Mouse (Mus musculus): ENCODE data around the gene Inpp5k. TPM values are rescaled to one million over a fixed set of nuclear protein-coding genes. Genes with fewer than 3 reads are reported as not detected.
"Not testable (repeated sequence)": the region's sequence is repeated elsewhere in the genome, so short reads cannot be mapped to it uniquely, and the experiment has no call there.

Gene Inpp5k
- polyA plus RNA-seq, 1 experiment from 2014 or later = 22.3 TPM

DNA sequence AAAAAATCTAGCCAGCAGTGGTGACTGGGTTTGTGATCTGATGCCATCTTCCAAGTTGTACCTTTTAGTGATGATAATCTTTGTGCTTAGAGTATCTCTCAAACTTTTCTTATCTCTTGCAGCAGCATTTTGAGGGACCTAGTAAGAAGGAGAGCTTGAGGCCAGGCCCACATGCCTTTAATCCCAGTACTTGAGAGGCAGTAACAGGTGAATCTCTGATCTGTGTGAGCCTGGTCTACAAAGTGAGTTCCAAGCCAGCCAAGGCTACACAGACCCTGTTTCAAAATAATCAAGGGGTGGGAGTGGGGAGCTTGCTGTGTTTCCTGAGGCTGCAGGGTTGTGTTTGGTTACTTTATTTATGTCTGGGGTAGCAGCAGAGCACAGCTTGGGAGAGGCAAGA is 60.3 kb downstream of the Inpp5k start:
- H3K36me3 ChIP-seq = peaks cover 39% of the 10 kb centered on the region
- ATAC-seq (ENCODE audit: insufficient number of reproducible peaks, low FRiP score, low TSS enrichment, low read depth) = no peak
- no peaks in the 10 kb centered on the region for H3K27me3 ChIP-seq
- H3K4me3 ChIP-seq = no peak overlapping the region
- H3K9me3 ChIP-seq = no peaks in the 10 kb centered on the region
- no peak overlapping the region for H3K4me2 ChIP-seq
- no peak overlapping the region for H3K9ac ChIP-seq
- peaks cover 4% of the 10 kb centered on the region for H3K4me1 ChIP-seq
- no peak overlapping the region for H3K27ac ChIP-seq

- Histone ChIP-seq H3K36me3 (peaks cover 64% of the 10 kb centered on the region), H3K9me3 (no peaks in the 10 kb centered on the region), H3K9ac (no peak overlapping the region), H3K27ac (no peak overlapping the region), H3K27me3 (no peaks in the 10 kb centered on the region), H3K4me2 (no peak overlapping the region), H3K4me1 (no peaks in the 10 kb centered on the region), H3K4me3 (no peak overlapping the region)
- WGBS = 92% methylated on average over 5 of the region's 5 CpGs
- no peak for ATAC-seq (ENCODE audit: insufficient number of reproducible peaks, low FRiP score, low TSS enrichment, low read depth)
Measured at GRCm38 (mm10) chr11:75693570-75693969, 62.8 kb downstream of the Inpp5k start.

DNA sequence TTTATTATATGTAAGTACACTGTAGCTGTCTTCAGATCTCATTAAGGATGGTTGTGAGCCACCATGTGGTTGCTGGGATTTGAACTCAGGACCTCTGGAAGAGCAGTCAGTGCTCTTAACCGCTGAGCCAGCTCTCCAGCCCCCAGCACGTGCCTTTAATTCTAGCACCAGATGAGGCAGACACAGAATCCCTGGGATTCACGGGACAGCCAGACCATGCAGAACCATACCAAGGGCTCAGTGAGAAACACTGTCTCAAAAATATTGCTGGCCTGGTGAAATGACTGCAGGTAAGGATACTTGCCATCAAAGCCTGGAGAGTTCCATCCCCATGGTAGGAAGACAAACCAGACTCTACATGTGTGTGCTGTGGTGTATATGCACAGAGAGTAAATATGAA is 66.7 kb downstream of the Inpp5k start:
- H3K27ac ChIP-seq; H3K27me3 ChIP-seq; H3K4me3 ChIP-seq; H3K4me2 ChIP-seq; ATAC-seq (ENCODE audit: insufficient number of reproducible peaks, low FRiP score, low TSS enrichment, low read depth); H3K9ac ChIP-seq; H3K9me3 ChIP-seq; H3K4me1 ChIP-seq: not testable (repeated sequence)
- WGBS = 92% methylated on average over 3 of the region's 3 CpGs
- peaks cover 80% of the 10 kb centered on the region for H3K36me3 ChIP-seq

Other genes starting within 250 kb of the Inpp5k start
- gene Serpinf1, start 208.3 kb upstream of the Inpp5k start, polyA plus RNA-seq (2015; fragmentation: Nextera tagmentation; extraction: Ambion mirVana) = 296 and 333 TPM in 2 replicates
- gene Serpinf2, start 191.4 kb upstream of the Inpp5k start, polyA plus RNA-seq (2015; fragmentation: Nextera tagmentation; extraction: Ambion mirVana) = 0.12 and 1.6 TPM in 2 replicates
- 5.8 and 6.5 TPM in 2 replicates for gene Wdr81, start 176.3 kb upstream of the Inpp5k start, polyA plus RNA-seq (2015; fragmentation: Nextera tagmentation; extraction: Ambion mirVana)
- gene Tlcd2, start 169.3 kb upstream of the Inpp5k start, polyA plus RNA-seq (2015; fragmentation: Nextera tagmentation; extraction: Ambion mirVana) = 28.2 and 30.8 TPM in 2 replicates
- 44.4 and 49.5 TPM in 2 replicates for gene Prpf8, start 144.2 kb upstream of the Inpp5k start, polyA plus RNA-seq (2015; fragmentation: Nextera tagmentation; extraction: Ambion mirVana)
- 0.45 and 0.73 TPM in 2 replicates for gene Rilp, start 120.9 kb upstream of the Inpp5k start, polyA plus RNA-seq (2015; fragmentation: Nextera tagmentation; extraction: Ambion mirVana)
- gene Scarf1, start 117.4 kb upstream of the Inpp5k start, polyA plus RNA-seq (2015; fragmentation: Nextera tagmentation; extraction: Ambion mirVana) = 7.1 and 8.2 TPM in 2 replicates
- gene Slc43a2, start 99.3 kb upstream of the Inpp5k start, polyA plus RNA-seq (2015; fragmentation: Nextera tagmentation; extraction: Ambion mirVana) = 2.6 and 3.6 TPM in 2 replicates
- gene Pitpna, start 42.9 kb upstream of the Inpp5k start, polyA plus RNA-seq (2015; fragmentation: Nextera tagmentation; extraction: Ambion mirVana) = 61.4 and 65.4 TPM in 2 replicates
- gene Myo1c, start 19.5 kb downstream of the Inpp5k start, polyA plus RNA-seq (2015; fragmentation: Nextera tagmentation; extraction: Ambion mirVana) = 63.8 and 66.7 TPM in 2 replicates
- 109 and 117 TPM in 2 replicates for gene Crk, start 48.3 kb downstream of the Inpp5k start, polyA plus RNA-seq (2015; fragmentation: Nextera tagmentation; extraction: Ambion mirVana)
- gene Ywhae, start 101.9 kb downstream of the Inpp5k start, polyA plus RNA-seq (2015; fragmentation: Nextera tagmentation; extraction: Ambion mirVana) = 697 and 700 TPM in 2 replicates
- gene Doc2b, start 165.1 kb downstream of the Inpp5k start, polyA plus RNA-seq (2015; fragmentation: Nextera tagmentation; extraction: Ambion mirVana) = 0.89 and 1.6 TPM in 2 replicates

Data from limb, embryonic 15.5 days (tissue).